In genomic region chr3:101280348-101281311, GRCm38 (mm10) we compare ENCODE assay signal across 7 mouse cellular contexts. TPM values are rescaled to one million over a fixed set of nuclear protein-coding genes. Genes with fewer than 3 reads are reported as not detected.
DNase-seq lines count a peak whose midpoint lies in the region; ATAC-seq and TF ChIP-seq lines count a peak whose summit lies in the region.

No protein-coding gene starts in this region.

- no peak overlapping the region for H3K4me2 ChIP-seq in heart, embryonic 13.5 days

- peak; percentile 41 for DNase-seq in ES-E14 (ENCODE audit: low read depth, low spot score)
- DNase-seq in brain, embryonic 14.5 days (ENCODE audit: low read depth) = peak; percentile 57
- DNase-seq in kidney, postnatal 36 days = peak; percentile 14 to 25
- DNase-seq in skeletal muscle tissue, adult 2 months (ENCODE audit: low read depth, low spot score) = peak; percentile 73
- no peak for DNase-seq in layer of hippocampus, adult 8-10 months (ENCODE audit: low spot score in 2 of 2)
- no peak for DNase-seq in left cerebral cortex, adult 8-10 months (ENCODE audit: low spot score in 2 of 2)

- no peak for ATAC-seq in heart, embryonic 13.5 days (ENCODE audit: extremely low read depth, insufficient number of reproducible peaks, low FRiP score, low TSS enrichment)

- no peaks in the 10 kb centered on the region for H3K36me3 ChIP-seq in ES-E14 (ENCODE audit: control insufficient read depth, insufficient read depth, low read length, poor library complexity, severe bottlenecking)
- no peaks in the 10 kb centered on the region for H3K36me3 ChIP-seq in heart, embryonic 13.5 days

- in situ Hi-C loops in ES-E14 (cut with MboI; ENCODE audit: low sequenced_read_pairs in 2 of 2, unreplicated experiment in 2 of 2) = no loop called here

- 46% methylated on average over 15 of the region's 15 CpGs for WGBS in heart, embryonic 13.5 days

- peak overlapping the region; percentile 69 for H3K27ac ChIP-seq in ES-E14 (ENCODE audit: insufficient read depth, low read depth, low read length, poor library complexity, severe bottlenecking)
- H3K27ac ChIP-seq in heart, embryonic 13.5 days (replicated peaks) = peak overlapping the region; percentile 25

- H3K9ac ChIP-seq in ES-E14 (ENCODE audit: insufficient read depth, low read depth, low read length, poor library complexity, severe bottlenecking) = no peak overlapping the region
- H3K9ac ChIP-seq in heart, embryonic 13.5 days = no peak overlapping the region

- TF ChIP-seq POLR2A in brain, embryonic 14.5 days (IDR thresholded peaks at IDR 0.05; ENCODE audit: borderline replicate concordance, extremely low read depth, insufficient read depth, insufficient read length, poor library complexity, severe bottlenecking) = no peak

- no peak overlapping the region; a peak in 1 of 4 replicates for H3K4me3 ChIP-seq in ES-E14 (ENCODE audit: insufficient read depth in 1 of 2, low read depth in 1 of 2, low read length in 2 of 2, poor library complexity in 1 of 2, severe bottlenecking in 1 of 2)
- no peak overlapping the region for H3K4me3 ChIP-seq in heart, embryonic 13.5 days

- H3K4me1 ChIP-seq in ES-E14 (ENCODE audit: control insufficient read depth in 2 of 2, insufficient read depth in 2 of 2, low read length in 2 of 2, poor library complexity in 1 of 2) = peaks cover 7 to 26% of the 10 kb centered on the region in 2 experiments; a peak in 3 of 4 replicates
- peaks cover 24% of the 10 kb centered on the region for H3K4me1 ChIP-seq in heart, embryonic 13.5 days

- TF ChIP-seq CTCF in brain, embryonic 14.5 days (IDR thresholded peaks at IDR 0.05; ENCODE audit: borderline replicate concordance, extremely low read depth, insufficient read depth, insufficient read length) = no peak

- no peaks in the 10 kb centered on the region for H3K9me3 ChIP-seq in ES-E14 (ENCODE audit: control insufficient read depth, insufficient read depth, low read depth, low read length)
- H3K9me3 ChIP-seq in heart, embryonic 13.5 days = no peaks in the 10 kb centered on the region

- H3K27me3 ChIP-seq in heart, embryonic 13.5 days (replicated peaks) = no peaks in the 10 kb centered on the region; the same call in 1 of the 2 replicates

TF ChIP-seq in ES-E14, 5 proteins besides CTCF, POLR2A, EP300 and RAD21:
- TF ChIP-seq CHD2 (IDR thresholded peaks at IDR 0.05; ENCODE audit: low read depth, low read length) = no peak
- TF ChIP-seq ZC3H11A (IDR thresholded peaks at IDR 0.05; ENCODE audit: borderline replicate concordance, low read depth, low read length) = no peak
- no peak for TF ChIP-seq ZNF384 (IDR thresholded peaks at IDR 0.05; ENCODE audit: low read depth, low read length)
- no peak for TF ChIP-seq HCFC1 (IDR thresholded peaks at IDR 0.05; ENCODE audit: borderline replicate concordance, insufficient read depth, low read length)
- TF ChIP-seq MAFK (IDR thresholded peaks at IDR 0.05; ENCODE audit: insufficient read depth, low read depth, low read length) = no peak

RNA-seq across cellular contexts. Expression of gene Cd2, which starts 7.1 kb away (rescaled TPM):
- total RNA-seq in ES-E14 (2012; rRNA removed) = 0.62 and 2.2 TPM in 2 replicates
- polyA plus RNA-seq in brain, embryonic 14.5 days (2012; rRNA removed) = 0.08 TPM in 1 of 2 replicates, not detected in the other
- 0.18 TPM in 1 of 2 replicates, not detected in the other for polyA plus RNA-seq in heart, embryonic 13.5 days (2015; fragmentation: Nextera tagmentation; extraction: Ambion mirVana)
- not detected for total RNA-seq in layer of hippocampus, adult 8-10 months (2022)
- under 1 TPM in 1 of 4 experiments, not detected in 3; 0.65 TPM for total RNA-seq in left cerebral cortex, adult 8-10 months (2022)

Comparison
In these comparisons a context has a peak if more than half of its experiments do, and no peak if none do; other contexts are left out.
1. DNase-seq: peak in ES-E14 (single experiment), brain, embryonic 14.5 days (single experiment), kidney, postnatal 36 days (2 of 2) and skeletal muscle tissue, adult 2 months (single experiment); none in layer of hippocampus, adult 8-10 months (0 of 2) and left cerebral cortex, adult 8-10 months (0 of 2).